Mouse (Mus musculus) cerebellum, adult 11 months (tissue): Measurements from ENCODE around the gene Fcho2.
"Not testable (repeated sequence)": the region's sequence is repeated elsewhere in the genome, so short reads cannot be mapped to it uniquely, and the experiment has no call there.

Experiments
- DNase-seq: peaks from one replicate; pipeline ENCODE4 v3.0.0; 2022

Gene Fcho2

DNA sequence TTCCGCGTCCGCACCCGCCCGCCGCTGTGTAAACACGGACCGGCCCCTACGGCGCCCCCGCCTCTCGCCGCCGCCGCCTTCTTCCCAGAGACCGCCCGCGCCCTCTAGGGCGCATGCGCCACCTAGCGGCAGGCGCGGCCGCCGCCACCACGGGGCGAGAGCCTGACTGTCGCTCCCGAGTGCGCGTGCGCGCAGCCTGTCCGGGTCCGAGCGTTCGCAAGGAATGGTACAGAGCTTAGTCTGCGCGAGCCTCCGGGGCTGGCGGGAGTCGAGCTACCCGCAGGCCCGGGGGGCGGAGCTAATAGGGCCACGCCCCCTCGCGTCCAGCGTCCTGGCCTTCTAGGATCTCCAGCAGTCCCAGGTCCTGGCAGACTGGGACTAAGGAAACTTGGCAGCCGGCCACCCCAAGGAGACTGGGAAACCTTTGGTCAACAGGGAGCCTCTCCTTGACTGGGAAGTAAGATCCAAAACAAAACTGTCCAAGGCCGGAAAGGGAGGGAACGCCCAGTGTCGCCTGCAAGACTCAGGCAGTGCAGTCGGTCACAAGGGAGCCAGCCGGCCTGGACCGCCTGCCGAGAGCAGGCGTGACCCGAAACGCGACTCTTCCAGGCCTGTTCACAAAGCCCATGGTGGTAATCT is at the start of gene Fcho2:
Fcho2 (minus strand) TSS at position 303 of the 639 bp plus-strand sequence.
- DNase-seq = peak; percentile 95

DNA sequence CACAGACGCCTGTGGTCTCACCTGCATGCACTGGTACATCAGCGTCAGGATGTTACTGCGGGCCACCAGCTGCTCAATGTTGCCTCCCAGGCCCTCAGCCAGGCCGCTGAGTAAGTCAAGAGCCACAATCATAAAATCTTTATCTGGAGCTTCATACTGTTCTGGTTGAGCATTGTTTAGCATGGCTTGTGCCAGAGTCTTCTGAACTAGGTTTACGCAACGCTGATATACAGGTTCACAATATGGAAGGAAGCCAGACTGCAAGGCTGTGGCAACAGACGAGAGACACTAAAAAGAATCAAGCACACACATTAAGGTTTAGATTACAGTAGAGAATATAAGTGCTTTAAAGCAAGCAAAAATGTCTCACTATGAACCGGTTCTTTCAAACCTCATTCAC is 40.0 kb upstream of the Fcho2 start:
- DNase-seq = no peak

DNA sequence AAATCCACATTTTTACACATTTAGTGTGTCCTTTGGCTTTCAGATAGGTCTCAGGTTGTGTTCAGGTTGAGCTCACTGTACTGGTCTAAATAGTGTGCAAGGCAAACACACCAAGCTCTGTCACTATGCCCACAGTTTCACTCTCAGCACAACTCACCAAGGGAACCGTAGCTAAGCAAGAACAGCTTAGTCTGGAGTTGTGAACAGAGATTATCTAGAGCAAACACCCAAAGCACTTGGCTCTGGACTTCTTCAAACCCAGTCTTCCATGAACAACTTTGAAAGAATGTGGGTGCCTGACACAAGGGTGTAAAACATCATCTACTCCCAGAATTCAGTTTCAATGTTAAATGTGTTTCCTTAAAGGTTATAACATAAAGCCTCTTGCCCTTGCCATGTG is 30.5 kb upstream of the Fcho2 start:
- no peak for DNase-seq

DNA sequence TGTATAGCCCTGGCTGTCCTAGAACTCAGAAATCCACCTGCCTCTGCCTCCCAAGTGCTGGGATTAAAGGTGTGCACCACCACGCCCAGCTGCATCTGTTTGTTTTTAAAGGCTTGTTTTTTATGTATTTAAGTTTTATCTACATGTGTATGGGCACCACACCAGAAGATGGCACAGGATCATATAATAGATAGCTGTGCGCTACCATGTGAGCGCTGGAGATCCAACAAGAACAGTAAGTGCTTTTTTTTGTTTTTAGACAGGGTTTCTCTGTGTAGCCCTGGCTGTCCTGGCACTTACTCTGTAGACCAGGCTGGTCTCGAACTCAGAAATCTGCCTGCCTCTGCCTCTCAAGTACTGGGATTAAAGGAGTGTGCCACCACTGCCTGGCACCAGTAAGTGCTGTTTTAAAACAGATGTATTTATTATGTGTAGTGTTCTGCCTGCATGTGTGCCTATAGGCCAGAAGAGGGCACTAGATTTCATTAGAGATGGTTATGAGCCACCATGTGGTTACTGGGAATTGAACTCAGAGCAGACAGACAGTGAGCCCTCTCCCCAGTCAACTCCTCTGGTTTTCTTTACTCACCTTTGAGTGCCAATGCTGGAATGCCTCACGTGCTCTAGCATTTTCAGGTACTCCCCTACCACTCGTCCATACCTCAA is 21.3 kb upstream of the Fcho2 start:
- DNase-seq = no peak

DNA sequence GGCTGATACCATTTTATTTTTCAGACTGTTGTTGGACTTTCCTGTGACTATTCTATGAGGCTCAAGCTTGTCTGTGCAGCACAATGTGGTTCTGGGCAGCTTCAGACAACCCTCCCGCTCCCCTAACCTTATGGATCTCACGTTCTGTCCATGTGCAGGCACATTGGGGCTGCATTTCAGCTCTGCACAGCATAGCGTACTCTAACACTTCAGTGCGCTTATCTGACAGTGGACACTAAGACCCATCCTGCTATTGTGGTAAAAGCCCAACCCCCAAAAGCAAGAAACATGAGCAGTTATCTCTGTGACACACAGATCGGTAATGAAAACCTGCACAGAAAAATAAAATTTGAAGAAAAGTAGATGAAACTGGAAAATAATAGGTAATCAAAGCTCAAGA is 20.5 kb upstream of the Fcho2 start:
- DNase-seq = no peak

DNA sequence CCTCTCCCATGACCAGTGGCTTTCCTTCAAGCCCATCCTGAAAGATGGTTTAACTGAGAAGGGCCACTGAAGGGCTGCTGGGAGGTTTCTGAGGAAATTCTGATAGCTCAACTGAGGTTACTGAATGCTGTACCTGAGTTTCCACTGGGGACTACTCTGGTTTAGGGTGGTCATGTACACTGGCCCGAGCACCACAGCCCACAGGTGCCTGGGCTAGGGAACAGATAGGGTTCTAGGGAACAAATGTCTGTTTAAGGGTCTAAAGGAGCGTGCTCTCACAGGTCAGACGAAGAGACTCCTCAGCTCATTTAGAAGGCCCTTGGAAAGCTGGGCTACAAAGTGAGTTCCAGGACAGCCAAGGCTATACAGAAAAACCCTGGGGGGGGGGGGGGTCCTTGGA is 19.5 kb upstream of the Fcho2 start:
- DNase-seq = no peak

DNA sequence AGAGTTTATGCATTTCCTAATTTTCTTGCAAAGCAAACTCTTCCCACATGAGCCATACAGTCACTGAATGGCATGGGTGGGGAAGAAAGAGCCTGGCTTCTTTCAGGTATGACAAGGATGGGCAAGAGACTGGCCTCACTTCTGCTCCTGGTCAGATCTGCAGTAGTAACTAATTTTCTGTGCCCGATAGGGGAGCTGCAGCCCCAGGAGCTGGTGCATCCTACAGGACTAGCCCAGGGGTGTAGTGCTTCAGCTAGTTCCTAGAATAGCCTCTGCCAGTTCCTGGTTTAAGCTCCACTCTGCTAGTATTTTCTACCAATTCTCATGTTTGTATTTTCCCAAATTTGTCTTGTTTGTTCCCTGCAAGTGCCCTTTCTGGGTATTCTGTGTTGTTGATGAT is 18.9 kb upstream of the Fcho2 start:
- no peak for DNase-seq

DNA sequence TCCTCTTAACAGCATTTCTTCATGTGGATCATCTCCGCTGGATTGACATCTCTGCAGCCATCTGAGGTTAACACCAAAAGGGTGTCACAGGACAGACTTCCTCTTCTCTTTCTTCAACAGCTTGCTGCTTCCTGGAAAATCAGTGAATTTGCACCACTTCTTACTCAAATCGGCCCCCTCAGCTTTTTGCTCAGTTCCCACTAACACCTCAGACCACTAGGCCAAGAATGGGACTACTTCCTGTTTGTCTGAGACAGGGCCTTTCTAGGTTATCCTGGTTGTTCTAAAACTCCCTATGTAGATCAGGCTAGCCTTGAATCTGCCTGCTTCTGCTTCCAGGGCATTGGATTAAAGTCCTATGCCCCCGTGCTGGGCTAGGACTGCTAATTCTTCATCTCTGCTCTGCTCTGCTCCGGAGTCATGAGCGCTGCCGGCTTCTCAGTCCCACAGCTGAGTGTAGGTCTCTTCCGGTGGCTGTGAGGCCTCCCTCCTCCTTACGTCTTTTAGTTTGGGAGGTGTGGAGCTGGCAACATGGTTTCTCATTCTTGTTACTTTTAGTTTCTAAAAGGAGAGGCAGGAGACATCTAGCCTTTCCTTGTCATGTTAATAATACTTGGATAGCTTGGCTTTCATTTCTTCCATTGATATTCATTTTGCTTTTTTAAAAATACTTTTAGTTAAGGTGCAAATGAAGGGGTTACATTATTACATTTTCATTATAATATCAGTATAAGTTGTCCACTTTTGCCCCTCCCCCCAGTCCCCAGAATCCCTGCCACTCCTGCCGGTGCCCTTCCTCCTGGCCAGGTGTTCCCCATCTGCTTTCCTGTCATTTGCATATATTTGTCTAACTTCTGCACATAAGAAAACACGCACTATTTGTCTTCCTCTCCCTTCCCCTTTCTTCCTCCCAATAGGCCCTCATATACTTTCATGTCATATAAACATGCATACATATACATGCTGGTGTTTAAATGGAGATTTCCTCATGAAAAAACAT is 17.5 kb upstream of the Fcho2 start:
- no peak for DNase-seq

DNA sequence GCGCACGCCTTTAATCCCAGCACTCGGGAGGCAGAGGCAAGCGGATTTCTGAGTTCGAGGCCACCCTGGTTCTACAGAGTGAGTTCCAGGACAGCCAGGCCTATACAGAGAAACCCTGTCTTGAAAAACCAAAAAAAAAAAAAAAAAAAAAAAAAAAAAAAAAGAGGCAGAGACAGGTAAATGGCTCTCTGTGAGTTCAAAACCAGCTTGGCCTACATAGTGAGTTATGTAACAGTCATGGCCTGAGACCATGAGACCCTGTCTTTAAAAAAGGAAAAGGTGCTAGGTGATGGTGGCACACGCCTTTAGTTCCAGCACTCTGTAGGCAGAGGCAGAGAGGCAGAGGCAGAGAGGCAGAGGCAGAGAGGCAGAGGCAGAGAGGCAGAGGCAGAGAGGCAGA is 13.8 kb upstream of the Fcho2 start:
- not testable (repeated sequence) for DNase-seq

DNA sequence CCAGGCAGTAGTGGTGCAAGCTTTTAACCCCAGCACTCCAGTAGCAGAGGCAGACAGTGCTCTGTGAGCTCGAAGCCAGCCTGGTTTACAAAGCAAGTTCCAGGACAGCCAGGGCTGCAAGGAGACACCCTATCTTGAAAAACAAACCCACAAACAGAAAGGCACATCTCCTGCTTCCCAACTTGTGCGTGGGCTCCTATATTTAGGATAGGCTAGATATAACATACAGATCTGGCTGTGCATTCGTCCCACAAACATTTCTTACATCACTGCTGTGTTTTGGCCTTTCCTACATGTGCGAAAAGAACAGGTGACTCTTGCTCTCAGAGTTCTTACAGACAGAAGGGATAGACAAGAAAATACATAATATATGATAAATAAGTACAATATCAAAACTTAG is 10.3 kb upstream of the Fcho2 start:
- no peak for DNase-seq

DNA sequence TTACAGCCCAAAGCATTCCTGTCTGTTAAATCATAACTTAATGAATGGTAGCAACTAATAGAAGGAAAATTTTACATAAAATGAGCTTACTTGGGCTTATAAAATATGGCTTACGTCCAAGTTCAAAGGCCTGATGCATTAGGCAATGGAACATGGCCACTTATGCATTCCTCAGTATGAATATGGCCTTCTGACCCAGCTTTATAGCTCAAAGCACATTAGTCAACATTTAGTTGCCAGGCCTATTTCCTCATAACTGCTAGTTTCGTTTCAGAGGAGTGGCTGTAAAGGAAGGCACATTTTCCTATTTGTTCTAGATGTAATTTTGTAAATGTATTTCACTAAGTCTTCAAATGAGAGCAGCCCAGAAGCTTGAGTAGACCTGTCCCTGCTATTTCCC is 3.8 kb upstream of the Fcho2 start:
- no peak for DNase-seq

DNA sequence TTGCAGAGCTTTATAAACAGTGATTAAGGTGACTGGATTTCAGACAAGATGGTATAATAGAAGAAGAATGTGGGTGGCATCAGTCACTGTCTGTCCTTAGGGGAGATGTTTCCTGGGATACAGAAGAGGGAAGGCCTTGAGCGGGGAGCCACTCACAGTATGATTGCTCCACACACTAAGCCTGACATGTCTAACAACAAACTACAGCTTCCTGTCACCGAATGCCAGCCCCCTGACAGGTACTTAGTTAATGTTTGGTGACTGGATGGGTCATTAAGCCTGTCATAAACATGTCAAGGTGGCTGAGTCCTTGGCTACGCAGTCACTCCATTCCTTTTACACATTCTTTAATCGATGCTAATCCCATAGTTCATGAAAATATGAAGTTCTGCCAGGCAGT is 3.0 kb upstream of the Fcho2 start:
- no peak for DNase-seq

DNA sequence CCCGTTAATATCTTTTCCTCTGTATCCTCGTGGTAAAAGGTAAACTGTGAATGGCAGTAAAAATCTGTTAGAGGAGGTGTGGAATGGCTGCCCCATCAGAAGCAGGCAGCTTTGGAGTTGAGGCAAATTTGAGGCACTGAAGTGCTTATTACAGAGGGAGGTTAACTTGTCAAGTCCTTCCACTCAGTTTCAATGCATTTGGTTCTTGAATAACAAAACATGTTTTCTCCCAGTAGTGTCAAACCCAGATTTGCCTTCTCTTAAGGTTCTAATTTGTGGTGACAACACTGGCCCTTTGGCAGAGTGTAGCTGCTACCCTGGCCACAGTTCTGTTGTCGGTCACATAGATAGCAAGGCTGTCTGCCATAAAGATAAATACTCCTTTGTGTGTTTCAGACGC is 2.5 kb upstream of the Fcho2 start:
- DNase-seq = no peak

DNA sequence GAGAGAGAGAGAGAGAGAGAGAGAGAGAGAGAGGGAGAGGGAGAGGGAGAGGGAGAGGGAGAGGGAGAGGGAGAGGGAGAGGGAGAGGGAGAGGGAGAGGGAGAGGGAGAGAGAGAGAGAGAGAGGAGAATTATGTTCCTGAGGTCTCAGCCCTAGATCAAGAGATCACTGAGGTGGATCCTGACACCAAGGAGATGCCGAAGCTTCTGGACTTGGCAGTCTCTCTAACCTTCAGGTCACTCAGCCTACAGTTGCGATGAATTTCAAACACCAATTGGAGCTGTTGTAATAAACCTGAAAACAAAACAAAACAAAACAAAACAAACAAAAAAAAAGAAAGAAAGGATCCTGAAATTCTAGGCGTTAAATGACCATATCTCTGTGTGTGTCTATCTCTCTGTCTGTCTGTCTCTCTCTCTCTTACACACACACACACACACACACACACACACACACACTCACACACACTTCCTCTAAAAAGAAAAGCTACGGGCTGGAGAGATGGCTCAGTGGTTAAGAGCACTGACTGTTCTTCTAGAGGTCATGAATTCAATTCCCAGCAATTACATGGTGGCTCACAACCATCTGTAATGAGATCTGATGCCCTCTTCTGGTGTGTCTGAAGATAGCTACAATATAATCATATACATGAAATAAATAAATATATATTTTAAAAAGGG is 1.9 kb upstream of the Fcho2 start:
- not testable (repeated sequence) for DNase-seq

DNA sequence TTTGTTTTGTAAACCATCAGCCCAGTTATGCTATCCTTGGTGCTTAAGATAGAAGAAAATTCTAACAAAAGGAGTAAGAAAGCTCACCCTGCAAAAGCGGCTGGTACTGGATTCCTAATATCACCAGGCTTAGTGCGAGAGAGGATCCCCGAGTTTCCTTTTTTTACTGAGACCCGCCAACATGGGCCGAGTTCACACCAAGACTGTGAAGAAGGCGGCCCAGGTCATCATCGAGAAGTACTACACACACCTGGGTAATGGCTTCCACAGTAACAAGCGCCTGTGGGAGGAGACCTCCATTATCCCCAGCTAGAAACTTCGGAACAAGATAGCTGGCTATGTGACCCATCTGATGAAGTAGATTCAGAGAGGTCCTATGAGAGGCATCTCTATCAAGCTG is 1.3 kb upstream of the Fcho2 start:
- no peak for DNase-seq

DNA sequence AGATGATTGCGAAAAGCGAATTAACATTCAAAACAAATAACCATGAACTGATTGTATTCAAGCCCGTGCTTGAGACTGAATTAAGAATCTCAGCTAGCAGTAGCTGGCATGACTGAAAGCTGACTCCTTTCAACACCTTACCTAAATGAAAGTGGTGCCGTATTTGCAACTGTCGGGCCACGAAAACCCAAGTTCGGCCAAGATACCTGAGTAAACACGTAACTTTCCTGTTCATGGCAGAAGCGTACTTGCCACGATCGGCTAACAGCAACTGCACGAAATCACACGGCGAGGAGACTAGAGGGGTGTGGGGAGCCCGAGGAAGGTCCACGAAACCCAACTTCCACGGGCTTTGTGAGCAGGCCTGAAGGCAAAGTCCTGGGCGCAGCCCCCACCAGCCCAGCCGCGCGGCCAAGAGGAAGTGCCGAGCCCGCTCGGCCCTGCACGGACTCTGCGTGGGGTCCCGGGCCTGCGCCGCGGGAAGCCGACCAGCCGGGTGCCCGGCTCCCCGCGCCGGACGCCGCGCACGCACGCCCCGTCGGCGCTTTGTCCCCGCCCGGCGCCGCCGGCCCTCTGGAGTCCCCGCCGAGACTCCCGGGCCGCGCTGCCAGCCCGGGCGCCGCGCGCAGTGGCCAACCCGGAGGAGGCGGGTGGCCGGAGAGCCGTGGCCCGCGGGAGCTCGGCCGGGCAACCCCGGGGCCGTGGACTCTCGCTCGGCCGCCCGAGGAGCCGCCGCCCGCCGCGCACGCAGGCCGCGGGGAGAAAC is 791 bp downstream of the Fcho2 start:
- DNase-seq = no peak

DNA sequence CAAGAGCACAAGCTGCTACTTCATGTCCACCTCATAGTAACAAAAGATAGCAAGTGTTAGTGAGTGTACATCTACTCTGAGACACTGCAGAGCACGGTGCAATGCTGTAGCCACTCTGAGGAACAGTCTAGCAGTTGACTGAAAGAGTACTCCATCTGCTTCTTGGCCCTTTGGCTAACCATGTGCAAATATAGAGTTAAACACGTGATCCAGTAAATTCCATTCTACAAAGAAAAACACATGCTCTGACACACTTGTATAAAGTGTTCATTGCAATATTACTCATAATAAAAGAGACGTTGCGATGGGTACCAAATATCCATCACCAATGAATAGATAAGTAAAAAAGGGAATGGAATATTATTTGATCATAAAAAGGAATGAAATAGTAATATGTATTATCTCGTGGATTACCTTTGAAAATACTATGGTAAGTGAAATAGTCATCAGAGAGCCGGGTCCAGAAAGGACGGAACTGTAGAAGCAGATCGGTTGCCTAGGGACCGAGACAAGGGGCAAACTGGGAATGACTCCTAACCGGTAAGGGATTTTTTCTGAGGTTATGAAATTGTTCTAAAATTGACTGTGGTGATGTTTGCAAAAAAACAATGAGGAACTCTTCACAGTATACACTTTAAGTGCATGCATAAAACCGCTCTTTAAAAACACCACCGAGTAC is 1.5 kb downstream of the Fcho2 start:
- no peak for DNase-seq

DNA sequence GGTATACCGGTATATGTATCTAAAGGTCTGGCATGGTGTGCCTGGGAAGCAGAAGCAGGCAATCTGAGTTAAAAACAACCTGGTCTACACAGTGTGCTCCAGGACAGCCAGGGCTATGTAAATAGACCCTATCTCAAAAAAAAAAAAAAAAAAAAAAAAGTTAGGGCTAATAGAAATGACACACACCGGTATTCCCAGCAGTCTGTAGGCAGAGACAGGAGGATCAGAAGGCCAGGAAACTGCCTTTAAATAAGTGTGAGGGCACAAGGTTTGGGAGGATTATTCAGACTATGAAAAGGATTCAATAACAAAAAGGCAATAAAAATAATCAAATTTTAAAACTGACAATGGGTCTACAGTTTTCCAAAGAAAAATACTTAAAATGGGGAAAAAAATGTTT is 2.1 kb downstream of the Fcho2 start:
- no peak for DNase-seq

DNA sequence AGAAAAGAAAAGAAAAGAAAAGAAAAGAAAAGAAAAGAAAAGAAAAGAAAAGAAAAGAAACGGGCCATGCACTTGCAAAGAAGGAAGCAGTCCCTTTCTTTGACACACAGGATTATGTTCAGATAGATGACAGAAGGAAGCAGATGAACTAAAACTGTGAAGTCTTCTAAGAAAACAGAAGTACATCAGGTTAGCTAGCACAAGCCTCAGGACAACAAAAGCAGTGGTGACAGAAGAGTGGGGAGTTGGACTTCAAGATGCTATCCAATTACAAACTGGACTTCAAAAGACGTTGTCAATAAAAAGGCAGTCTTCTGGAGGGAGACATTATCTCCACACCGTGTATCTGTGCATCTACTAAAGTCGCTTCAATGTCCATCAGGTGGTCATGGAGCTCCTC is 3.0 kb downstream of the Fcho2 start:
- DNase-seq = no peak

DNA sequence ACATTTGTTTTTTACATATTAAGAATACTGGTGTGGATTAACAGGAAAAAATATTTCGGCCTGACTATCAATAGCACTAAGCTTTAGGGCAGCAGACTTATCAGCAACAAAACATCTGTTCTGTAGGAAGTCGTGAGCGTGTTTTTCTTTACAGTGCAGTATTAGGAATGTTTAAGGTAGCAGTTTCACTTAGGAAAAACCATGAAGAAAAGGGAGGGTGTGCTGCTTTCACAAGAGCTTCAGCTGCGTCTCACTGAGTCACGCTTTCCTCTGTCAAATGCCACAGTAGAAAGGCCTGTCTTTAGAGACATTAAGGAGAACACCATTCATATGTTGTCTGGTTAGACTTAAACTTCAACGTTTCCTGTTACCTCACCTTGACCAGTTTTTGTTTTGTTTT is 5.1 kb downstream of the Fcho2 start:
- no peak for DNase-seq

DNA sequence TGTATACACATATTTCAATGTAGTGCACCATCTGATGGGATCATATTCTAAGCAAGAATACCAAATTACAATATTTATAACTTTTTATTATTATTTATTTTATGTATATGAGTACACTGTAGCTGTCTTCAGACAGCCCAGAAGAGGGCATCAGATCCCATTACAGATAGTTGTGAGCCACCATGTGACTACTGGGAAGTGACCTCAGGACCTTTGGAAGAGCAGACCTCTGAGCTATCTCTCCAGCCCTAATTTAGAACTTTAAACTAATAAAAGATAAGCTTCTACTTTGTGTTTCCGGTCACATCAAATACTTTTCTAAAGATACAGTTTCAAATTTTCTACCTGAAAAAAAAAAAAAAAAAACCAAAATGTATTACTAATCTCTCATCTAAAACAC is 6.2 kb downstream of the Fcho2 start:
- no peak for DNase-seq

DNA sequence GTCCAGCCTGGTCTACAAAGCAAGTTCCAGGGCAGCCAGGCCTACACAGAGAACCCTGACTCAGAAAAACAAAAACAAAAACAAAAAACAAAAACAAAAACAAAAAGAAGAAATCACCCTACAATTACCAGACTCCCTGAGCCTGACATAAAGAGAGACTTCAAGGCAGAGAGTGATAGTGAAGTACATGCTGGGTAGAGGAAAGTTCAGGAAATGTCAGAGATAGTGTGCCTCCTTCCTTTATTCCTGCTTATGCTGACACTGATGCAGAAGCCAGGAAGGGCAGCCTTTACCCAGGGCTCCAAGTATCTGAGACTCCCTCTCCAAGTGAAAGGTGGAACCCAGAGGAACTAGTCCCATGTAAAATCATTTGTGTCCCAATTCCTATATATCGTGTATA is 10.8 kb downstream of the Fcho2 start:
- DNase-seq = no peak
